Mouse (Mus musculus) CH12.LX (cell line): ENCODE data around the gene Pdk4. TPM values are rescaled to one million over a fixed set of nuclear protein-coding genes. Genes with fewer than 3 reads are reported as not detected.

Experiments used
- DNase-seq: peaks from one replicate; pipeline ENCODE4 v3.0.0-alpha.2; 2013; ENCODE audit errors: extremely low read depth
- H3K27ac ChIP-seq: 2 replicates; pipeline ENCODE4 v1.5.1; 2012; ENCODE audit warnings: low read depth, mild to moderate bottlenecking, control low read depth, moderate library complexity; ENCODE audit not compliant: insufficient read depth
- H3K27me3 ChIP-seq: replicated peaks from 2 replicates; pipeline ENCODE3; 2012; ENCODE audit warnings: inconsistent platforms
- H3K36me3 ChIP-seq, 2 experiments: replicated peaks in 1 of 2; 2 replicates each; pipeline versions ENCODE3 to v1.6.1; 2012; ENCODE audit warnings: inconsistent platforms in 1 of 2, low read length in 1 of 2, mild to moderate bottlenecking in 1 of 2, mixed read lengths in 1 of 2, moderate library complexity in 1 of 2; ENCODE audit not compliant: control insufficient read depth in 1 of 2, insufficient read depth in 1 of 2
- H3K4me1 ChIP-seq, 2 experiments: 2 replicates each; pipeline ENCODE4 v1.6.1; 2012; ENCODE audit warnings: inconsistent platforms in 1 of 2, moderate library complexity in 1 of 2; ENCODE audit not compliant: insufficient read depth in 2 of 2, control insufficient read depth in 1 of 2
- H3K4me2 ChIP-seq: 2 replicates; pipeline ENCODE4 v1.6.1; 2012; ENCODE audit warnings: low read depth, mild to moderate bottlenecking, control low read depth; ENCODE audit not compliant: poor library complexity, insufficient read depth, severe bottlenecking
- H3K4me3 ChIP-seq, 3 experiments: fragments of 150-350 bp in 1 of 3; sonication (generic) in 1 of 3; replicated peaks in 1 of 3; 2 replicates each; pipeline versions ENCODE3 to v1.5.1; 2011 to 2012; ENCODE audit warnings: low read depth in 2 of 3, low read length in 2 of 3, mild to moderate bottlenecking in 2 of 3, moderate library complexity in 2 of 3, control low read depth in 1 of 3, improper control_type of control experiment in 1 of 3, inconsistent platforms in 1 of 3, mixed read lengths in 1 of 3; ENCODE audit not compliant: poor library complexity in 1 of 3
- H3K79me2 ChIP-seq: replicated peaks from 2 replicates; pipeline ENCODE4 v1.6.1; 2012; ENCODE audit warnings: mild to moderate bottlenecking, moderate library complexity; ENCODE audit not compliant: control insufficient read depth, poor library complexity, insufficient read depth, severe bottlenecking; ENCODE audit errors: extremely low read depth
- H3K9ac ChIP-seq: 2 replicates; pipeline ENCODE4 v1.6.1; 2012; ENCODE audit warnings: low read depth, mild to moderate bottlenecking, control low read depth, moderate library complexity; ENCODE audit not compliant: insufficient read depth
- H3K9me3 ChIP-seq: replicated peaks from 2 replicates; pipeline ENCODE3; 2012; ENCODE audit warnings: low read length, inconsistent platforms, mixed read lengths
- BHLHE40 ChIP-seq: IDR thresholded peaks from 2 replicates; pipeline ENCODE4 v1.6.1; 2011; ENCODE audit warnings: mild to moderate bottlenecking, low read depth, low read length, improper control_type of control experiment
- CHD1 ChIP-seq: IDR thresholded peaks from 2 replicates; pipeline ENCODE4 v1.6.1; 2012; ENCODE audit warnings: low read depth, low read length, improper control_type of control experiment, inconsistent platforms
- CHD2 ChIP-seq: IDR thresholded peaks from 2 replicates; pipeline ENCODE4 v1.6.1; 2011; ENCODE audit warnings: low read length, improper control_type of control experiment
- ELF1 ChIP-seq: IDR thresholded peaks from 2 replicates; pipeline ENCODE4 v1.6.1; 2014; ENCODE audit warnings: low read depth, mild to moderate bottlenecking, inconsistent platforms, low read length, improper control_type of control experiment
- ETS1 ChIP-seq: conservative IDR thresholded peaks from 2 replicates; pipeline ENCODE4 v1.6.1; 2012; ENCODE audit warnings: low read depth, mild to moderate bottlenecking, inconsistent platforms, low read length, improper control_type of control experiment, moderate library complexity
- GABPA ChIP-seq: IDR thresholded peaks from 2 replicates; pipeline ENCODE4 v1.6.1; 2012; ENCODE audit warnings: low read depth, low read length, improper control_type of control experiment, inconsistent platforms; ENCODE audit not compliant: insufficient replicate concordance
- JUN ChIP-seq: IDR thresholded peaks from 2 replicates; pipeline ENCODE4 v1.6.1; 2011; ENCODE audit warnings: low read depth, mild to moderate bottlenecking, low read length, improper control_type of control experiment, moderate library complexity; ENCODE audit not compliant: insufficient read depth
- JUND ChIP-seq: conservative IDR thresholded peaks from 2 replicates; pipeline ENCODE4 v1.6.1; 2011; ENCODE audit warnings: low read depth, low read length, improper control_type of control experiment
- MAX ChIP-seq: IDR thresholded peaks from 2 replicates; pipeline ENCODE4 v1.6.1; 2011; ENCODE audit warnings: low read length, improper control_type of control experiment
- MAZ ChIP-seq: IDR thresholded peaks from 2 replicates; pipeline ENCODE4 v1.6.1; 2012; ENCODE audit warnings: low read depth, mild to moderate bottlenecking, inconsistent platforms, low read length, improper control_type of control experiment, moderate library complexity
- MEF2A ChIP-seq: IDR thresholded peaks from 2 replicates; pipeline ENCODE4 v1.6.1; 2014; ENCODE audit warnings: low read depth, mild to moderate bottlenecking, inconsistent platforms, low read length, improper control_type of control experiment, borderline replicate concordance
- MXI1 ChIP-seq: IDR thresholded peaks from 2 replicates; pipeline ENCODE4 v1.6.1; 2011; ENCODE audit warnings: mild to moderate bottlenecking, low read depth, low read length, improper control_type of control experiment
- NELFE ChIP-seq: IDR thresholded peaks from 2 replicates; pipeline ENCODE4 v1.6.1; 2011; ENCODE audit warnings: low read depth, low read length, improper control_type of control experiment
- PAX5 ChIP-seq: IDR thresholded peaks from 2 replicates; pipeline ENCODE4 v1.6.1; 2012; ENCODE audit warnings: low read length, inconsistent platforms, mixed read lengths
- POLR2AphosphoS2 ChIP-seq: IDR thresholded peaks from 2 replicates; pipeline ENCODE4 v1.6.1; 2011; ENCODE audit warnings: low read depth, low read length, improper control_type of control experiment
- RAD21 ChIP-seq: IDR thresholded peaks from 2 replicates; pipeline ENCODE4 v1.6.1; 2011; ENCODE audit warnings: low read depth, mild to moderate bottlenecking, low read length, improper control_type of control experiment, moderate library complexity
- RCOR1 ChIP-seq: conservative IDR thresholded peaks from 2 replicates; pipeline ENCODE4 v1.6.1; 2012; ENCODE audit warnings: low read depth, mild to moderate bottlenecking, inconsistent platforms, low read length, improper control_type of control experiment
- SIN3A ChIP-seq: IDR thresholded peaks from 2 replicates; pipeline ENCODE4 v1.6.1; 2012; ENCODE audit warnings: low read length, improper control_type of control experiment, inconsistent platforms
- TBP ChIP-seq: conservative IDR thresholded peaks from 2 replicates; pipeline ENCODE4 v1.6.1; 2011; ENCODE audit warnings: low read depth, low read length, improper control_type of control experiment
- TCF12 ChIP-seq: IDR thresholded peaks from 2 replicates; pipeline ENCODE4 v1.6.1; 2014; ENCODE audit warnings: low read depth, mild to moderate bottlenecking, inconsistent platforms, low read length, improper control_type of control experiment
- ZKSCAN1 ChIP-seq: IDR thresholded peaks from 2 replicates; pipeline ENCODE4 v1.6.1; 2012; ENCODE audit warnings: low read depth, inconsistent platforms, low read length, improper control_type of control experiment, borderline replicate concordance
- ZNF384 ChIP-seq: IDR thresholded peaks from 2 replicates; pipeline ENCODE4 v1.6.1; 2012; ENCODE audit warnings: low read depth, low read length, improper control_type of control experiment, inconsistent platforms
- dilution Hi-C: fragments of 300-500 bp; cut with MboI; formaldehyde crosslinking; loops from 2 replicates; pipeline ENCODE4 v1.14.3; 2020; ENCODE audit warnings: low sequenced_read_pairs; ENCODE audit not compliant: extremely low pct_unique_long_range_greater_than_20kb, extremely low pct_ligation_motif_present
- in situ Hi-C: fragments of 300-500 bp; cut with MboI; formaldehyde crosslinking; loops from 3 replicates; pipeline ENCODE4 v1.14.3; 2019; ENCODE audit warnings: low sequenced_read_pairs, low pct_ligation_motif_present, low pct_unique_long_range_greater_than_20kb, mixed read lengths
- polyA plus RNA-seq: library from polyadenylated mRNA; unstranded; fragments of >175 nt; gene quantifications from 2 replicates; pipeline ENCODE4 v1.2.1, GENCODE M21; 2012; ENCODE audit warnings: low read depth; ENCODE audit not compliant: insufficient read length
- total RNA-seq, 2 experiments: library from RNA; depleted of rRNA; stranded (reverse); fragments of 300-350 nt in 1 of 2; fragments of >200 nt in 1 of 2; gene quantifications; 2 replicates each; pipeline ENCODE4 v1.2.3; 2012 to 2014

The Pdk4 gene
- total and polyA plus RNA-seq, 3 experiments: not detected

- TF ChIP-seq ZKSCAN1 (no peak), MAZ (no peak), ELF1 (no peak), JUN (no peak), MXI1 (no peak), MAX (no peak), TBP (no peak), JUND (no peak), ETS1 (no peak), CHD1 (no peak), PAX5 (no peak), GABPA (no peak)
- TF ChIP-seq, all 38 proteins: peak for 0
- H3K79me2 ChIP-seq: no peaks in the 10 kb centered on the region
- H3K36me3 ChIP-seq: no peaks in the 10 kb centered on the region
- no peaks in the 10 kb centered on the region for H3K4me1 ChIP-seq
- H3K27ac ChIP-seq: no peak overlapping the region
- H3K9ac ChIP-seq: no peak overlapping the region
- no peaks in the 10 kb centered on the region for H3K27me3 ChIP-seq
- no peak overlapping the region for H3K4me2 ChIP-seq
- in situ Hi-C loops (no loop called here), dilution Hi-C loops (no loop called here)
- no peak for DNase-seq
- no peaks in the 10 kb centered on the region for H3K9me3 ChIP-seq
- no peak overlapping the region for H3K4me3 ChIP-seq
Measured at GRCm38 (mm10) chr6:5535754-5536153, 39.6 kb upstream of the Pdk4 start.

GRCm38 (mm10) chr6:5517091-5517490 is 21.0 kb upstream of the Pdk4 start:
- Histone ChIP-seq H3K36me3 (no peaks in the 10 kb centered on the region), H3K27ac (no peak overlapping the region), H3K27me3 (no peaks in the 10 kb centered on the region), H3K79me2 (no peaks in the 10 kb centered on the region), H3K4me2 (no peak overlapping the region), H3K4me1 (no peaks in the 10 kb centered on the region), H3K9me3 (no peaks in the 10 kb centered on the region), H3K4me3 (no peak overlapping the region), H3K9ac (no peak overlapping the region)
- in situ Hi-C loops (no loop called here), dilution Hi-C loops (no loop called here)
- no peak for DNase-seq
- TF ChIP-seq MAZ: no peak
- no peak for TF ChIP-seq GABPA
- no peak for TF ChIP-seq NELFE
- no peak for TF ChIP-seq BHLHE40
- TF ChIP-seq POLR2AphosphoS2: no peak
- no peak for TF ChIP-seq RCOR1
- TF ChIP-seq RAD21: no peak
- TF ChIP-seq ETS1: no peak
- no peak for TF ChIP-seq TBP
- TF ChIP-seq MEF2A: no peak
- no peak for TF ChIP-seq ZKSCAN1
- no peak for TF ChIP-seq CHD2
- TF ChIP-seq SIN3A: no peak
- TF ChIP-seq CHD1: no peak
- no peak for TF ChIP-seq ZNF384
- TF ChIP-seq TCF12: no peak
